In genomic region chr5:30621211-30621790, GRCm38 (mm10) we compare ENCODE assay signal across 19 mouse cellular contexts. TPM values are rescaled to one million over a fixed set of nuclear protein-coding genes. Genes with fewer than 3 reads are reported as not detected.
DNase-seq lines count a peak whose midpoint lies in the region; ATAC-seq lines count a peak whose summit lies in the region.
"Had no signal": no experiment of that assay in that cellular context is flagged by ENCODE, and none has a peak within 500 bp of the region (broad histone marks: within the 10 kb centered on the region; RNA-seq: fewer than 3 reads in every experiment).

No protein-coding gene starts in this region.

- peaks cover 14% of the 10 kb centered on the region for H3K4me1 ChIP-seq in forebrain, embryonic 13.5 days
- peaks cover 17% of the 10 kb centered on the region for H3K4me1 ChIP-seq in forebrain, embryonic 16.5 days (replicated peaks; ENCODE audit: control insufficient read depth, insufficient read depth, low read length)
- peaks cover 17% of the 10 kb centered on the region for H3K4me1 ChIP-seq in limb, embryonic 12.5 days (replicated peaks)
- H3K4me1 ChIP-seq in limb, embryonic 10.5 days = peaks cover 21% of the 10 kb centered on the region
- H3K4me1 ChIP-seq in embryonic facial prominence, embryonic 14.5 days (ENCODE audit: control insufficient read depth, insufficient read depth, low read length) = peaks cover 12% of the 10 kb centered on the region; the same call in 1 of the 2 replicates

- H3K27me3 ChIP-seq in forebrain, embryonic 13.5 days = peaks cover 56% of the 10 kb centered on the region
- peaks cover 19% of the 10 kb centered on the region for H3K27me3 ChIP-seq in forebrain, embryonic 16.5 days (replicated peaks; ENCODE audit: control insufficient read depth, insufficient read depth, low read length)
- H3K27me3 ChIP-seq in limb, embryonic 12.5 days = peaks cover 67% of the 10 kb centered on the region
- H3K27me3 ChIP-seq in limb, embryonic 10.5 days (ENCODE audit: low read depth, poor library complexity, severe bottlenecking) = peaks cover 70% of the 10 kb centered on the region
- H3K27me3 ChIP-seq in embryonic facial prominence, embryonic 14.5 days (replicated peaks; ENCODE audit: control insufficient read depth, insufficient read depth, low read length) = peaks cover 15% of the 10 kb centered on the region

- no peaks in the 10 kb centered on the region for H3K36me3 ChIP-seq in forebrain, embryonic 13.5 days (ENCODE audit: poor library complexity, severe bottlenecking)
- no peaks in the 10 kb centered on the region for H3K36me3 ChIP-seq in forebrain, embryonic 16.5 days (ENCODE audit: control insufficient read depth, insufficient read depth)
- H3K36me3 ChIP-seq in limb, embryonic 12.5 days = no peaks in the 10 kb centered on the region
- H3K36me3 ChIP-seq in limb, embryonic 10.5 days = no peaks in the 10 kb centered on the region
- no peaks in the 10 kb centered on the region for H3K36me3 ChIP-seq in embryonic facial prominence, embryonic 14.5 days (ENCODE audit: control insufficient read depth, insufficient read depth, low read length)
- H3K36me3 ChIP-seq: heart, embryonic 15.5 days; midbrain, embryonic 10.5 days had no signal

- H3K9me3 ChIP-seq in forebrain, embryonic 13.5 days (replicated peaks) = no peaks in the 10 kb centered on the region
- H3K9me3 ChIP-seq in forebrain, embryonic 16.5 days (ENCODE audit: control insufficient read depth, low read length) = no peaks in the 10 kb centered on the region
- H3K9me3 ChIP-seq in limb, embryonic 12.5 days = no peaks in the 10 kb centered on the region
- H3K9me3 ChIP-seq in limb, embryonic 10.5 days (replicated peaks) = no peaks in the 10 kb centered on the region
- H3K9me3 ChIP-seq in embryonic facial prominence, embryonic 14.5 days (ENCODE audit: control insufficient read depth, low read length) = no peaks in the 10 kb centered on the region
- H3K9me3 ChIP-seq: heart, embryonic 15.5 days; midbrain, embryonic 10.5 days had no signal

- ATAC-seq in forebrain, embryonic 13.5 days = no peak
- no peak for ATAC-seq in forebrain, embryonic 16.5 days
- no peak for ATAC-seq in limb, embryonic 12.5 days (ENCODE audit: insufficient number of reproducible peaks, insufficient read depth, low FRiP score, low TSS enrichment, low read depth)
- no peak for ATAC-seq in embryonic facial prominence, embryonic 14.5 days (ENCODE audit: low read depth)
- ATAC-seq: liver, postnatal 0 days; lung, postnatal 0 days had no signal

- no peak overlapping the region for H3K9ac ChIP-seq in forebrain, embryonic 13.5 days
- H3K9ac ChIP-seq in forebrain, embryonic 16.5 days (replicated peaks; ENCODE audit: low read depth, low read length) = no peak overlapping the region
- H3K9ac ChIP-seq in limb, embryonic 12.5 days (replicated peaks) = no peak overlapping the region
- no peak overlapping the region; the same call in 1 of the 2 replicates for H3K9ac ChIP-seq in embryonic facial prominence, embryonic 14.5 days (ENCODE audit: low read depth, low read length)
- H3K9ac ChIP-seq: liver, postnatal 0 days had no signal

- peak; percentile 38 for DNase-seq in adrenal gland, postnatal 10 days
- no peak for DNase-seq in adrenal gland, postnatal 4 days (ENCODE audit: low spot score in 2 of 2)
- DNase-seq in limb, embryonic 10.5 days (ENCODE audit: low spot score) = no peak
- DNase-seq in embryonic facial prominence, embryonic 14.5 days (ENCODE audit: low spot score) = no peak
- no peak for DNase-seq in layer of hippocampus, postnatal 10 days (ENCODE audit: low spot score in 2 of 2)
- DNase-seq: cerebellum, adult 18-20 months; gastrocnemius, postnatal 36 days; heart, adult 2 months; heart, postnatal 4 days; kidney, adult 18-20 months; liver, postnatal 0 days had no signal

- H3K4me3 ChIP-seq in forebrain, embryonic 13.5 days = no peak overlapping the region; the same call in 1 of the 2 replicates
- H3K4me3 ChIP-seq in forebrain, embryonic 16.5 days (replicated peaks; ENCODE audit: low read length) = no peak overlapping the region
- no peak overlapping the region for H3K4me3 ChIP-seq in limb, embryonic 12.5 days (replicated peaks)
- H3K4me3 ChIP-seq in limb, embryonic 10.5 days = no peak overlapping the region
- H3K4me3 ChIP-seq in embryonic facial prominence, embryonic 14.5 days (ENCODE audit: low read depth, low read length) = no peak overlapping the region

- H3K4me2 ChIP-seq in forebrain, embryonic 13.5 days = peak overlapping the region; percentile 86; the same call in 1 of the 2 replicates
- H3K4me2 ChIP-seq in forebrain, embryonic 16.5 days (ENCODE audit: low read length) = no peak overlapping the region
- H3K4me2 ChIP-seq in limb, embryonic 12.5 days = peak overlapping the region; percentile 92; the same call in 1 of the 2 replicates
- H3K4me2 ChIP-seq in embryonic facial prominence, embryonic 14.5 days (ENCODE audit: low read depth, low read length) = peak overlapping the region; percentile 91

- 89% methylated on average over 9 of the region's 9 CpGs for WGBS in forebrain, embryonic 13.5 days
- 92% methylated on average over 9 of the region's 9 CpGs for WGBS in forebrain, embryonic 16.5 days
- WGBS in limb, embryonic 12.5 days = 92% methylated on average over 9 of the region's 9 CpGs
- WGBS in limb, embryonic 10.5 days = 91% methylated on average over 9 of the region's 9 CpGs
- 89% methylated on average over 9 of the region's 9 CpGs for WGBS in embryonic facial prominence, embryonic 14.5 days

- no peak overlapping the region for H3K27ac ChIP-seq in forebrain, embryonic 13.5 days
- no peak overlapping the region for H3K27ac ChIP-seq in forebrain, embryonic 16.5 days (ENCODE audit: low read length)
- no peak overlapping the region for H3K27ac ChIP-seq in limb, embryonic 12.5 days
- H3K27ac ChIP-seq in limb, embryonic 10.5 days = no peak overlapping the region
- H3K27ac ChIP-seq in embryonic facial prominence, embryonic 14.5 days (replicated peaks; ENCODE audit: low read depth, low read length) = no peak overlapping the region
- H3K27ac ChIP-seq: heart, adult 2 months; heart, embryonic 15.5 days; kidney, postnatal 0 days had no signal

RNA-seq across cellular contexts. Expression of gene Slc35f6, which starts 26.4 kb away (rescaled TPM):
- 10 to 100 TPM; 30.4 to 34.6 TPM for total RNA-seq in adrenal gland, postnatal 10 days (2021)
- total RNA-seq in adrenal gland, postnatal 4 days (2021) = 10 to 100 TPM; 33.5 to 33.7 TPM
- 26.2 and 29.3 TPM in 2 replicates for polyA plus RNA-seq in forebrain, embryonic 13.5 days (2015; fragmentation: Nextera tagmentation; extraction: Ambion mirVana)
- 30.1 and 32.5 TPM in 2 replicates for polyA plus RNA-seq in forebrain, embryonic 16.5 days (2015; fragmentation: Nextera tagmentation; extraction: Ambion mirVana)
- polyA plus RNA-seq in limb, embryonic 12.5 days (2016; fragmentation: Nextera tagmentation; extraction: Ambion mirVana) = 19.9 and 22.1 TPM in 2 replicates
- 20.9 and 22.3 TPM in 2 replicates for polyA plus RNA-seq in limb, embryonic 10.5 days (2016; fragmentation: Nextera tagmentation; extraction: Ambion mirVana)
- polyA plus RNA-seq in embryonic facial prominence, embryonic 14.5 days (2014; fragmentation: Nextera tagmentation; extraction: Ambion mirVana) = 26.5 and 33.1 TPM in 2 replicates
- total RNA-seq in layer of hippocampus, postnatal 10 days (2021) = 10 to 100 TPM; 29.0 TPM

RNA-seq across cellular contexts. Expression of gene Kcnk3, which starts 33.3 kb away (rescaled TPM):
- 100 to 1,000 TPM; 549 to 558 TPM for total RNA-seq in adrenal gland, postnatal 10 days (2021)
- total RNA-seq in adrenal gland, postnatal 4 days (2021) = 100 to 1,000 TPM; 684 to 719 TPM
- polyA plus RNA-seq in forebrain, embryonic 13.5 days (2015; fragmentation: Nextera tagmentation; extraction: Ambion mirVana) = 1.0 TPM in 2 replicates
- 2.8 and 3.5 TPM in 2 replicates for polyA plus RNA-seq in forebrain, embryonic 16.5 days (2015; fragmentation: Nextera tagmentation; extraction: Ambion mirVana)
- 0.18 and 0.30 TPM in 2 replicates for polyA plus RNA-seq in limb, embryonic 12.5 days (2016; fragmentation: Nextera tagmentation; extraction: Ambion mirVana)
- 0.36 and 0.69 TPM in 2 replicates for polyA plus RNA-seq in limb, embryonic 10.5 days (2016; fragmentation: Nextera tagmentation; extraction: Ambion mirVana)
- 2.0 and 2.9 TPM in 2 replicates for polyA plus RNA-seq in embryonic facial prominence, embryonic 14.5 days (2014; fragmentation: Nextera tagmentation; extraction: Ambion mirVana)
- 10 to 100 TPM; 10.3 to 11.6 TPM for total RNA-seq in layer of hippocampus, postnatal 10 days (2021)
- total RNA-seq: common myeloid progenitor, adult 5-6 weeks had no signal

RNA-seq across cellular contexts. Expression of gene Cenpa, which starts 45.3 kb away (rescaled TPM):
- 10 to 100 TPM; 38.0 to 54.0 TPM for total RNA-seq in adrenal gland, postnatal 10 days (2021)
- 10 to 100 TPM; 61.3 to 62.0 TPM for total RNA-seq in adrenal gland, postnatal 4 days (2021)
- polyA plus RNA-seq in forebrain, embryonic 13.5 days (2015; fragmentation: Nextera tagmentation; extraction: Ambion mirVana) = 264 and 275 TPM in 2 replicates
- 95.3 and 114 TPM in 2 replicates for polyA plus RNA-seq in forebrain, embryonic 16.5 days (2015; fragmentation: Nextera tagmentation; extraction: Ambion mirVana)
- polyA plus RNA-seq in limb, embryonic 12.5 days (2016; fragmentation: Nextera tagmentation; extraction: Ambion mirVana) = 402 and 439 TPM in 2 replicates
- polyA plus RNA-seq in limb, embryonic 10.5 days (2016; fragmentation: Nextera tagmentation; extraction: Ambion mirVana) = 508 and 523 TPM in 2 replicates
- polyA plus RNA-seq in embryonic facial prominence, embryonic 14.5 days (2014; fragmentation: Nextera tagmentation; extraction: Ambion mirVana) = 209 and 251 TPM in 2 replicates
- total RNA-seq in layer of hippocampus, postnatal 10 days (2021) = 10 to 100 TPM in 1 of 2 experiments, 1 to 10 TPM in 1; 9.3 to 10.4 TPM
